ENCODE assay signal across 30 mouse cellular contexts in genomic region chr2:90631938-90632733, GRCm38 (mm10). TPM values are rescaled to one million over a fixed set of nuclear protein-coding genes. Genes with fewer than 3 reads are reported as not detected.
DNase-seq lines count a peak whose midpoint lies in the region; ATAC-seq lines count a peak whose summit lies in the region.
"Had no signal": no experiment of that assay in that cellular context is flagged by ENCODE, and none has a peak within 500 bp of the region (broad histone marks: within the 10 kb centered on the region; RNA-seq: fewer than 3 reads in every experiment).

No protein-coding gene starts in this region.

- 80% methylated on average over 16 of the region's 16 CpGs for WGBS in midbrain, embryonic 15.5 days

- no peaks in the 10 kb centered on the region for H3K27me3 ChIP-seq in midbrain, embryonic 15.5 days (replicated peaks)
- H3K27me3 ChIP-seq: forebrain, embryonic 13.5 days; heart, embryonic 15.5 days; hindbrain, embryonic 15.5 days; intestine, embryonic 15.5 days; midbrain, embryonic 13.5 days; neural tube, embryonic 13.5 days; Patski had no signal

- H3K4me1 ChIP-seq in midbrain, embryonic 15.5 days = no peaks in the 10 kb centered on the region
- H3K4me1 ChIP-seq: forebrain, embryonic 13.5 days; heart, embryonic 15.5 days; hindbrain, embryonic 15.5 days; intestine, embryonic 15.5 days; midbrain, embryonic 13.5 days; neural tube, embryonic 13.5 days had no signal

- H3K36me3 ChIP-seq in midbrain, embryonic 15.5 days (replicated peaks) = no peaks in the 10 kb centered on the region
- H3K36me3 ChIP-seq: G1E; heart, embryonic 15.5 days; hindbrain, embryonic 15.5 days; intestine, embryonic 15.5 days; midbrain, embryonic 13.5 days; neural tube, embryonic 13.5 days had no signal

- H3K4me3 ChIP-seq in midbrain, embryonic 15.5 days = no peak overlapping the region
- H3K4me3 ChIP-seq: forebrain, embryonic 13.5 days; heart, embryonic 15.5 days; hindbrain, embryonic 15.5 days; intestine, embryonic 15.5 days; left cerebral cortex, adult 2 months; midbrain, embryonic 13.5 days; neural tube, embryonic 13.5 days had no signal

- H3K4me2 ChIP-seq in midbrain, embryonic 15.5 days = no peak overlapping the region
- H3K4me2 ChIP-seq: forebrain, embryonic 13.5 days; heart, embryonic 15.5 days; hindbrain, embryonic 15.5 days; intestine, embryonic 15.5 days; midbrain, embryonic 13.5 days; neural tube, embryonic 13.5 days had no signal

- peak; percentile 2 for DNase-seq in urinary bladder, postnatal 25 days (ENCODE audit: low spot score)
- DNase-seq in urinary bladder, postnatal 10 days (ENCODE audit: low spot score) = no peak
- peak; percentile 31 for DNase-seq in R1 (ENCODE audit: low read depth, low spot score)
- no peak for DNase-seq in neural tube, embryonic 10.5 days (ENCODE audit: extremely low spot score, low spot score)
- no peak for DNase-seq in heart, adult 18-20 months
- DNase-seq: adrenal gland, adult 8-10 months; cerebellum, adult 8-10 months; cerebellum, postnatal 36 days; gastrocnemius, postnatal 14 days; heart, postnatal 4 days; kidney, adult 8-10 months; kidney, postnatal 10 days; left cerebral cortex, postnatal 4 days; liver; lung, adult 18-20 months; lung, postnatal 10 days; thymus, adult 2 months; thymus, postnatal 4 days had no signal

- ATAC-seq in hematopoietic stem cell, adult 5-6 weeks (replicated peaks in 1 of 2; ENCODE audit: insufficient read depth in 1 of 2, low FRiP score in 2 of 2, low TSS enrichment in 1 of 2, low read depth in 1 of 2, poor library complexity in 2 of 2, severe bottlenecking in 2 of 2) = peak; percentile 52 to 53; a peak in 3 of 4 replicates
- no peak for ATAC-seq in midbrain, embryonic 15.5 days (replicated peaks)
- ATAC-seq: activated CD4-positive, CD25-positive, alpha-beta regulatory T cell, adult 4 months; forebrain, embryonic 13.5 days; intestine, embryonic 15.5 days; midbrain, embryonic 13.5 days; Patski had no signal

- no peak overlapping the region for H3K9ac ChIP-seq in midbrain, embryonic 15.5 days
- H3K9ac ChIP-seq: forebrain, embryonic 13.5 days; heart, embryonic 15.5 days; hindbrain, embryonic 15.5 days; intestine, embryonic 15.5 days; midbrain, embryonic 13.5 days; neural tube, embryonic 13.5 days had no signal

- H3K9me3 ChIP-seq in midbrain, embryonic 15.5 days = no peaks in the 10 kb centered on the region
- H3K9me3 ChIP-seq: forebrain, embryonic 13.5 days; G1E; heart, embryonic 15.5 days; hindbrain, embryonic 15.5 days; intestine, embryonic 15.5 days; midbrain, embryonic 13.5 days; neural tube, embryonic 13.5 days had no signal

- no peak overlapping the region for H3K27ac ChIP-seq in midbrain, embryonic 15.5 days
- H3K27ac ChIP-seq: forebrain, embryonic 13.5 days; heart, embryonic 15.5 days; hindbrain, embryonic 15.5 days; intestine, embryonic 15.5 days; left cerebral cortex, adult 2 months; midbrain, embryonic 13.5 days; neural tube, embryonic 13.5 days had no signal

RNA-seq across cellular contexts. Expression of gene Nup160, which starts 44.9 kb away (rescaled TPM):
- 49.7 and 56.0 TPM in 2 replicates for total RNA-seq in hematopoietic stem cell, adult 5-6 weeks (2017)
- total RNA-seq in heart, adult 18-20 months (2021) = 10 to 100 TPM; 13.1 to 18.0 TPM
- 25.1 and 28.9 TPM in 2 replicates for polyA plus RNA-seq in midbrain, embryonic 15.5 days (2015; fragmentation: Nextera tagmentation; extraction: Ambion mirVana)

RNA-seq across cellular contexts. Expression of gene Ptprj, which starts 51.7 kb away (rescaled TPM):
- 31.8 and 42.3 TPM in 2 replicates for total RNA-seq in hematopoietic stem cell, adult 5-6 weeks (2017)
- total RNA-seq in heart, adult 18-20 months (2021) = 1 to 10 TPM; 6.5 to 8.8 TPM
- 5.9 and 6.1 TPM in 2 replicates for polyA plus RNA-seq in midbrain, embryonic 15.5 days (2015; fragmentation: Nextera tagmentation; extraction: Ambion mirVana)

Comparison
In these comparisons a context has a peak if more than half of its experiments do, and no peak if none do; other contexts are left out.
1. DNase-seq: peak in urinary bladder, postnatal 25 days (single experiment) and R1 (single experiment); none in urinary bladder, postnatal 10 days (single experiment), neural tube, embryonic 10.5 days (single experiment) and heart, adult 18-20 months (0 of 2).